Mouse (Mus musculus) left cerebral cortex, adult 6 months (tissue): ENCODE data around the gene Olfr1282. TPM values are rescaled to one million over a fixed set of nuclear protein-coding genes. Genes with fewer than 3 reads are reported as not detected.

Experiments
- long read RNA-seq, 2 experiments: library from polyadenylated mRNA; unstranded; transcript quantifications; one replicate each; pipeline ENCODE4 v2.0.0; 2019 to 2020
- polyA plus RNA-seq: library from polyadenylated mRNA; unstranded; fragments of <200 nt; fragmentation: Nextera tagmentation; gene quantifications from 2 replicates; pipeline ENCODE4 v1.2.3, GENCODE M21; 2021

Olfr1282 gene
- not detected in 2 replicates for polyA plus RNA-seq
- long read RNA-seq, experiment 1, result 0 reads
- long read RNA-seq, experiment 2, result 0 reads

DNA sequence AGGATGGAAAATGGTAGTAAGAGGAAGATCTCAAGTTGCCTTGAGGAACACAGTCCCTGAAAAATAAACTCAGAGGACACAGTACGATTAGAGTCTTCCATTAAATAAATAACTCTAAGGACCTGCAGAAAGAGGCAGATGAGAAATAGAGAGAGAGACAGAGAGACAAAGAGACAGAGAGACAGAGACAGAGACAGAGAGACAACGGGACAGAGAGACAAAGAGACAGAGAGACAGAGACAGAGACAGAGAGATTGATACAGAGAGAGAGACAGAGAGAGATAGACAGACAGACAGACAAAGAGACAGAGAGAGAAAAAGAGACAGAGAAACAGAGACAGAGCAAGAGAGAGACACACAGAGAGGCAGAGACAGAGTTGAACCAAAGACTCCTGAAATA is at the start of gene Olfr1282:
Gene Olfr1282 (minus strand): TSS at position 101 of the 400 bp plus-strand sequence.

DNA sequence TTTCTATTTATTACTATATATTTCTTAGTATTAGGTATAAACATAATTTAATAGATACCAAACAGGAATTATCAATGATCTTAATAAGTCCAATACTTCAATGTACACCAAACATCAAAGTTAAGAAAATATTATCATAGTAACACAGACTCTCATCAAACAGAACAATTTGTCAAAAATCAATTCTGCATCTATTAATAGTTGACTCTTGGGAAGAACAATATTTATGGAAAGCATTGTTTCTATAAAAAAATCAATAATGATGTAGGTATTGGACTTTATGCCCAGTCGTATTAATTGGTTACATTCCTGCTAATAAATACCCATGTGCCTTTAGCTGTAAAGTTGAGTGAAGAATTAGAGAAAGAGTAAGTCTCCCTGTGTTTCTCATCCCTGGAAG is 39.3 kb upstream of the Olfr1282 start, which contains the start of gene Olfr1284:
Gene Olfr1284 (plus strand): TSS at position 301 of the 400 bp plus-strand sequence.

DNA sequence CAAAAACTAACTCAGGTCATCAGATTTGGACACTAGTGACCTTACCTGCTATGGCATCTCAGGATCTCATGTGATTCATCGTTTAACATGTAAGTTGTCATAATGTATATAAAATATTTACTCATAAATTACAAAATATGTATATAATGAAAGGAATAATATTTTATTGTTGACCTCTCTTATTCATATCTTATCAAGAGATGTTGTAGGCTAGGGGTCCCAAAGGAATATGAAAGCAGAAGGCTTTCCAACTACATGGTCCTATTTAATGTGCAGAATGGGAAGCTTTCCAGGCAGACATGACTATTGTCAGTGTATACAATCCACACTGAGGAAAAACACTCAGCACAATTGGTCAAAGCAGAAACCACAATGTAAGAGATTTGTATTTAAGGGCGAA is 30.6 kb upstream of the Olfr1282 start, which contains the start of gene Olfr1283:
Gene Olfr1283 (plus strand): TSS at position 301 of the 400 bp plus-strand sequence.

DNA sequence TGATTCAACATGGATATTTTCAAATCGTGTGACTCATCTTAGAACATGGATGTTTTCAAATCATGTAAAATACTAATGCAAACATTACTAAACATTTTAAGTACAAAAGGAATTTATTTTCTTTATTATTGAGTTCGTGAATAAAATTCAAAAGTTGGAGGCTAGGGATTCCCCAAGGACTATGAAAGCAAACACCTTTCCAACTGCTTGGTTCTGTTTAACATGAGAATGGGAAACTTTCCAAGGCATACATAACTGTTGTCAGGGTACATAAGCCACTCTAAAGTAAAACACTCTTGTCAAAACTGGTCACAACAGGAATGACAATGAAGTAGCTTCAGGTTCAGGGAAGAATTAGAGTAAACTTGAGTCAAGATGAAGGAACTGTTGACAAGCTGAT is 9.7 kb downstream of the Olfr1282 start, which contains the start of gene Olfr1281:
Gene Olfr1281 (plus strand): TSS at position 301 of the 400 bp plus-strand sequence.

DNA sequence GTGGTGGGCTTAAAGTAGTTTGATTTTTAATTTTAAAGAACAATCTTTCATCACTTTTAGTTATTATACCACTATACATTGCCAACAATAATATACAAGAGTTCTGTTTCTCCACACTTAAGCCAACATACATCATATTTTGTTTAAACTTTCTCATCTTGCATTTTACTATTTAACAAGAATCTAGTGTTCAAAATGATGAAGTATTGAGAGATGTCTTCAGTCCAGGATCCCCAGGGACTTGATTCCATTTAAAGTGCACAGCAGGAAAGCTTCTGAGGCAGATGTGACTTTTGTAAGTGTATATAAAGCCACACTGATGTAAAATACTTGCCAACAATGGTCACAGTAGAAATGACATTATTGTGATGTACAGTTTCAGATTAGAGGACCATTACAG is 22.2 kb downstream of the Olfr1282 start, which contains the start of gene Olfr1280:
Gene Olfr1280 (plus strand): TSS at position 301 of the 400 bp plus-strand sequence.

DNA sequence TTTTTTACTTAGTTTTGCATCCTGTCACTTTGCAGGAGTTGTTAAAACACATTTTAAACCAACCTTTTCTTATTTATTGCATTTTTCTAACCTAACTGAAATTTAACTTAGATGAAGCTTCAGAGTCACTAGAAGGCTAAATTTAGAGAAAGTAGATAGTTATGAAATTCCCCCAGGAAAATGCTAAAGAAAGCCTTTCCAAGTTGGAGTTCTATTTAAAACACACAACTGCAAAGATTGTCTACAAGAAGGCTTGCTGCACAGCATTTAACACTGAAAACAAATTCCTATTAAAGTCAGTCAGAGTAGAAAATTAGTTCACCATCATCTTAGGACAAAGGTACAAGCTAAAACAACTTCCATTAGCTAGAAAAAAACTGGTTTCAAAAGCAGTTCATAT is 35.5 kb downstream of the Olfr1282 start, which contains the start of gene Olfr1279:
Gene Olfr1279 (plus strand): TSS at position 262 of the 400 bp plus-strand sequence.

DNA sequence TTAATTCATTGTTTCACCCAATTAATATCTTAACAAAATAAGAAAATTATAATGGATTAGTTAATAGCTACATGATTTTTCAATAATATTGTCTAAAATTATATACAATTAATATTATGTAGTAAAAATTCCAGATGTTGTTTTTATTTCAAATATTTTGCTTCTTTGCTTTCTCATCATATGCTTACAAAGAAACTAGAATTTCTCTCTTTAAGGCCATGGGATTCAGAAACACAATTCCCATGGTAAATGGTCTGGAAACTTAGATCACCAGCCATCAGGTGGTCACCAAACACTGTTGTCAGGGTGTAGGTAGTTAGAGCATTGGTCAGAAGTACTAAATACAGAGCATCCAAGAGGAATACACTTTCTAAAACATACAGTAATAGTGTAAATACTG is 46.0 kb downstream of the Olfr1282 start, which contains the start of gene Olfr1278:
Gene Olfr1278 (plus strand): TSS at position 301 of the 400 bp plus-strand sequence.

Other genes starting within 250 kb of the Olfr1282 start
- not detected in 2 replicates for gene Gm13941, start 230.1 kb downstream of the Olfr1282 start, polyA plus RNA-seq
- gene Gm15130, start 183.1 kb downstream of the Olfr1282 start, polyA plus RNA-seq, result not detected in 2 replicates
- gene 4930430A15Rik, start 106.5 kb downstream of the Olfr1282 start, polyA plus RNA-seq, result not detected in 2 replicates
- not detected in 2 replicates for gene Olfr1275, start 100.8 kb downstream of the Olfr1282 start, polyA plus RNA-seq
- not detected in 2 replicates for gene Olfr1276, start 81.6 kb downstream of the Olfr1282 start, polyA plus RNA-seq
- not detected in 2 replicates for gene Olfr1277, start 62.0 kb downstream of the Olfr1282 start, polyA plus RNA-seq
- not detected in 2 replicates for gene Olfr1278, start 45.9 kb downstream of the Olfr1282 start, polyA plus RNA-seq
- gene Olfr1279, start 35.4 kb downstream of the Olfr1282 start, polyA plus RNA-seq, result not detected in 2 replicates
- gene Olfr1280, start 22.1 kb downstream of the Olfr1282 start, polyA plus RNA-seq, result not detected in 2 replicates
- not detected in 2 replicates for gene Olfr1281, start 9.6 kb downstream of the Olfr1282 start, polyA plus RNA-seq
- gene Olfr1283, start 30.7 kb upstream of the Olfr1282 start, polyA plus RNA-seq, result not detected in 2 replicates
- not detected in 2 replicates for gene Olfr1284, start 39.4 kb upstream of the Olfr1282 start, polyA plus RNA-seq
- gene Olfr1286, start 87.0 kb upstream of the Olfr1282 start, polyA plus RNA-seq, result not detected in 2 replicates
- gene Olfr1287, start 113.1 kb upstream of the Olfr1282 start, polyA plus RNA-seq, result not detected in 2 replicates
- gene Olfr1288, start 138.0 kb upstream of the Olfr1282 start, polyA plus RNA-seq, result not detected in 2 replicates
- gene Olfr1289, start 144.7 kb upstream of the Olfr1282 start, polyA plus RNA-seq, result not detected in 2 replicates
- not detected in 2 replicates for gene Olfr1290, start 157.8 kb upstream of the Olfr1282 start, polyA plus RNA-seq
- gene Olfr1291-ps1, start 161.1 kb upstream of the Olfr1282 start, polyA plus RNA-seq, result not detected in 2 replicates
- not detected in 2 replicates for gene Olfr1293-ps, start 189.1 kb upstream of the Olfr1282 start, polyA plus RNA-seq
- not detected in 2 replicates for gene Olfr1294, start 204.2 kb upstream of the Olfr1282 start, polyA plus RNA-seq
- gene Olfr1295, start 233.6 kb upstream of the Olfr1282 start, polyA plus RNA-seq, result not detected in 2 replicates